Mouse (Mus musculus): ENCODE results near the gene Snx11.
"Not testable (repeated sequence)": the region's sequence is repeated elsewhere in the genome, so short reads cannot be mapped to it uniquely, and the experiment has no call there.

The Snx11 gene

GRCm38 (mm10) chr11:96776968-96777962 is at the start of gene Snx11:
Snx11 (minus strand) TSS chr11:96777559.
- peak; percentile 98 for DNase-seq (ENCODE audit: low spot score)

DNA sequence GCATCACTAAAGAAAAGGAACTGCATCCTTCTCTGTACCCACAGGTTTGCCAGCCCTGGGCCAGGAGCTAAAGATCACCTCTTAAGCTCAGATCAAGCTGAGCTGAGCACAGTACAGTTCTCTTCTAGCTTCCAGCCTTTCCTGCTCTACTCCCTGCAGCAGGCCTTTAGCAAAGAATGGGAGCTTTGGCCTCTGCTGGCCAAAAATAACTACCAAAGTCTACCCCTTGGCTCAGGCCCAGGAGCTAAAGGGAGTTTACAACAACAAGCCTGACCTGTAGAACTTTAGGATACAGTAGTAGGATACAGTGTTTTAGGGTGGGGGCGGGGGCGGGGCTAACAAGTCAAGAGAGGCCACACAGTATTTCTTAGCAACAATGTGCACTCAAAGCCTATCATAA is 49.1 kb upstream of the Snx11 start:
- DNase-seq (ENCODE audit: low spot score): no peak

- DNase-seq (ENCODE audit: low spot score): peak; percentile 58
Measured at GRCm38 (mm10) chr11:96824783-96825495, 47.6 kb upstream of the Snx11 start.

- DNase-seq (ENCODE audit: low spot score): peak; percentile 73
Measured at GRCm38 (mm10) chr11:96823880-96824782, 46.8 kb upstream of the Snx11 start.

DNA sequence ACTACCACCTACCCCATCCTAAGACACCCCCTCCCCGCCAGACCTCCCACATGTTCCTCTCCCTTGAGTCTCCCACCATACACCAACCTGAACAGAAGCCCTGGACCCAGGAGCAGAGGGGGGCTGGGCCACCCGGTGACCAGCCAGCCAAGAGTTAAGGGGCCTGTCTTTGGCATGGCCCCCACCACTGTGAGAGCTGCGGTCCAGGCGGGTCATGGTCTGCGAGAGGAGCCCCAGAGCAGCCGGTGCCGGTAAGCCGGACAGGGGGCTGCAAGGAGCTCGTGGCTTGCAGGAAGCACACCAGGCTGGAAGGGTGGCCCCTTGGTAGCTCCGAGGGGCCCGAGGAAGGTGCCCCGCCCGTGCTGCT is 46.1 kb upstream of the Snx11 start:
- no peak for DNase-seq (ENCODE audit: low spot score)

DNA sequence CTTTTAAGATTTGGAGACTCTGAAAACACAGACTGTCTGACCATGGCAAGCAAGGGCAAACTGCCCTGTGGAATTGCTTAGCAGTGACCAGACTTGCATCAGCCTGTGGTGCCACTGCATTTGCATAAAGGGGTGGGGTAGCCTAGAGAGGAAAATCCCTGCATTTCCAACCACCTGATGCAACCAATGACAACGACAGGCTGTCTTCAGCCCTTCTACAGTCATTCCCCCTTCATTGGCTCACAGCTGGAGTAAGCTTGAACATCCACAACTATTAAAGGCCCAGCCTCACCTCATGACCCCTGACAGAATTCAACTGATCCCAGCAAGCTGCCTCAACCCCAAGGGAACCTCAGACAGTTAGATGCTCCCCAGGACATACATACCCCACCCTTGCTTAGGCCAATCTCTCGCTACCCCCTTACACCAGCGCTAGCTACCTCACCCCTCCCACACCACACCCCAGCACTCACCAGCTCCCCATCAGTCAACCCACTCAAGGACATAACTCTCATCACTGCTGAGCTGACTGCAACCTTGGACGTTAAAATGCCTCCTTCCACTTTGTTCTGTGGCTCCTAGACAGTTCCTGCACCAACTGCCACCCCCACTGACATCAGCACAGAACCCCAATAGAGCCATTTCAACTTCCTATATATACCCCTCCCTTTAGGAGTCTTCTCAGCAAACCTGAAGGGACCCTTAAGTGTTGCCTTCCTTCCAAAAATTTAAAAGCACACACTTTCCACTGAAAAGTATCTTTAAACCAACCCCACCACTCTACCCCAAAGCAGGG is 45.5 kb upstream of the Snx11 start:
- DNase-seq (ENCODE audit: low spot score): no peak

GRCm38 (mm10) chr11:96821956-96822355 is 44.6 kb upstream of the Snx11 start:
- no peak for DNase-seq (ENCODE audit: low spot score)

- no peak for DNase-seq (ENCODE audit: low spot score)
Measured at GRCm38 (mm10) chr11:96818128-96818710, 40.9 kb upstream of the Snx11 start.

GRCm38 (mm10) chr11:96816979-96817378 is 39.6 kb upstream of the Snx11 start:
- DNase-seq (ENCODE audit: low spot score): no peak

DNA sequence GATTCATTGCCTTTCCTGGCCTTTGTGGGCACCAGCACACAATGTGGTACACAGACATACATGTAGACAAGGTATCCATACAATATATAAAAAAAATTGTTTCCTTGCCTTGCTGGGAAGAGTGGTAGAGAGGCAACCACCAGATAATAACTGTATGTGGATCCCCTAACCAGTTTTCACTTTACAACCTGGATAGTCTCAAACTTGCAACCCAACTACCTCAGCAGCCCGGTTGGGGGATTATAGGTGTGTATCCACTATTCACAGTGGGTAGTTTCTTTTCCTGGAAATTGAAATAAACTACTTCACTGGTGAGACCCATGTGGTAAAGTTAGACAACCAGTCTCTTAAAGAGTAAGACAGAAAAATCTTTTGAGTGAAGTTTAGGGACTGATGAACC is 39.1 kb upstream of the Snx11 start:
- DNase-seq (ENCODE audit: low spot score): no peak

DNA sequence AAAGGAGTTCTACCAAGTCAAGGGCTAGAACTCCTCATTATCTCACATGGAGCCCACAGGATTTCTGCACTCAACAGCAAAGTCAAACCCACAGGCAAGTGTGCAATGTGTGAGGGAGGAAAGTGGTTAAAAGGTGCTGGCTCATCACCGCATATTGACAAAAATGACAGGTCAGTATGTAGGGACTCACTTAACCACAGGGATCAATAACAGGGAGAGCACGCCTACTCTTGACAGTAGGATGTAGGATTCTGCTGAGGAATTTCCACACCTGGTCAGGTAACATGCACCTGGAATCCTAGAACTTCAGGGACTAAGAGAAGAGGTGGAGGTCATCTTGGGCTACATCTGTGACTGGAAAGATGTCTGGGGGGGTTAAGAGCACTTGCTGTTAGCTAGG is 38.5 kb upstream of the Snx11 start:
- DNase-seq (ENCODE audit: low spot score): no peak

DNA sequence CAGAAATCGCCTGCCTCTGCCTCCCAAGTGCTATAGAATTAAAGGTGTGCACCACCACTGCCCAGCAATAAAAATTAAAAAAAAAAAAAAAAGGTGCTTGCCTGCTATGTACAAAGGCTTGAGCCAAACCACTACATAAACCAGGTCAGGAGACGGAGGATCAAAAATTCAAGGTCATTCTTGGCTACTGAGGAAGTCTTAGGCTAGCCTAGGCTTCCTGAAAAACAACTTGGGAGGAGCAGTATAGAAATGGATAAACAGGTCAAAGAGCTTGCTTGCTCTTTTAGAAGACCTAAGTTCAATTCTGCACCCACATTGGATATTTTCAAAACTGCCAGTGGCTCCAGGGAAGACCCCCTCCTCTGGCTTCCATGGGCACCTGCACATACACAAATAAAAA is 37.1 kb upstream of the Snx11 start:
- no peak for DNase-seq (ENCODE audit: low spot score)

GRCm38 (mm10) chr11:96813920-96814319 is 36.6 kb upstream of the Snx11 start:
- no peak for DNase-seq (ENCODE audit: low spot score)

DNA sequence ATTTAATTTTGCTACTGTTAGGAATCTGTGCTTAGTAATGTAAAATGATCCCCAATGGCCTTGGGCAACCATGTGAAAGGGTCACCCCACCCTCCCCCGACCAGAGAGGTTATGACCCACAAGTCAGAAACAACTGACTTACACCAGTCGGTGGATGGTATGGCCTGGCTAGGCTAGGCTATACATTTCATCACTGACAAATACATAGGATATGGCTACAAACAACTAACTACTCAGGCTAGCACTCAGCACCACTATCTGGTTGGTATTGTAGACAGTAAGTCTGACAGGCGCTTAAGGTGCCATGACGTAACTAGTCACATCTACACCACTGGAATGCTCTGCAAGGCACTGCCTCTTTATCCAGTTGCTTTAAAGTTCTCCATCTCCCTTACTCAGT is 36.1 kb upstream of the Snx11 start:
- no peak for DNase-seq (ENCODE audit: low spot score)

- not testable (repeated sequence) for DNase-seq (ENCODE audit: low spot score)
Measured at GRCm38 (mm10) chr11:96811188-96811587, 33.8 kb upstream of the Snx11 start.

GRCm38 (mm10) chr11:96809562-96810235 is 32.3 kb upstream of the Snx11 start:
- DNase-seq (ENCODE audit: low spot score): no peak

DNA sequence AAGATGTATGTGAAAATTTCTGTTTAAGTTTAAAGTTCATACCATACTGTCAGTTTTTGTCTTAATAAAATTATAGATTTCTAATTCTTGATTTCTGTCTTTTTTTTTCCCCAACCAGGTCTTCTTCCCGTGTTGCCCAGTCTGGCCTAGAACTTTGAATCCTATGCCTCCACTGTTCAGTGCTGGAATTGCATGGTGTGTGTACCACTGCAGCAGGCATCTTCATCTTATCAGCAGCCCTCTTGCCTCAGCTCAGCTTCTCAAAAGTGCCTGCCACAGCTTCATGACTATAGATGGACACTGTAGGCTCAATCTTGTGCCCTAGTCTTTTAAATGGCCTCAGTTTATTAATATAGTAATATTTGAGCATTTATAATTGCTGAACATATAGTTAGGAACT is 30.7 kb upstream of the Snx11 start:
- DNase-seq (ENCODE audit: low spot score): no peak

DNA sequence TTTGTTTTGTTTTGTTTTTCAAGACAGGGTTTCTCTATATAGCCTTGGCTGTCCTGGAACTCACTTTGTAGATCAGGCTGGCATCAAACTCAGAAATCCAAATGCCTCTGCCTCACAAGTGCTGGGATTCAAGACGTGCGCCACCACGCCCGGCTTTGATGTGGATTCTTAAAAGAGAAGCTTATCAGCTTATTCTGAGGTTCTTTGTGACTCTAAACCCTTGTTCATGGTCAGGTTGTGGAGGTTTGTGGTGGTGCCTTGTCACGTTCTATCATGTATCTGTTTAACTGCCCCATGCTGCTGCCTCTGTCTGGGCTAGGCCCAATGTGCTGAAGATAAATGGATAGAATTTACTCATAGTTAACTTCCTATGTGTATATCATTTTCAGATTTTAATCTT is 28.2 kb upstream of the Snx11 start:
- DNase-seq (ENCODE audit: low spot score): no peak

GRCm38 (mm10) chr11:96799511-96799910 is 22.2 kb upstream of the Snx11 start:
- no peak for DNase-seq (ENCODE audit: low spot score)

DNA sequence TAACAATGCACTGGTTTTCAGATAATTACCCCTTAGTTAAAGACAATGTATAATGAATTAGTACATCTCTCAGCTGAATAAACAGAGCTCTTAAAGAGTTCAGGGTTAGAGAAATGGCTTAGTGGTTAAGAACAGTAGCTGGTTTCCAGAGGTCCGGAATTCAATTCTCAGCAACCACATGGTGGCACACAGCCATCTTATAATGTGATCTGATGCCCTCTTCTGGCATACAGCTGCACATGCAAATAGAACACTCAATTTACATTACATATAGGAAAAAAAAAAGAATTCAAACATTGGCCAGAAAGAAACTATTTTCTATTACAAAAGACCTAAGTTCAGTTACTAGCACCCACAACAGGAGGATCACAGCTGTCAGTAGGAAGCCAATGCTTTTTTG is 19.2 kb upstream of the Snx11 start:
- no peak for DNase-seq (ENCODE audit: low spot score)
